Mouse (Mus musculus) lung, adult 2 months (tissue): Measurements from ENCODE around the gene Pnp. TPM values are rescaled to one million over a fixed set of nuclear protein-coding genes. Genes with fewer than 3 reads are reported as not detected.
"Not testable (repeated sequence)": the region's sequence is repeated elsewhere in the genome, so short reads cannot be mapped to it uniquely, and the experiment has no call there.

Experiments used
- DNase-seq: peaks from one replicate; pipeline ENCODE4 v3.0.0; 2022
- H3K4me1 ChIP-seq: fragments of 200-500 bp; 2 replicates; pipeline ENCODE4 v1.6.1; 2011; ENCODE audit warnings: low read length; ENCODE audit not compliant: control insufficient read depth, insufficient read depth
- H3K4me3 ChIP-seq: fragments of 200-500 bp; replicated peaks from 2 replicates; pipeline ENCODE3; 2011; ENCODE audit warnings: low read depth, mild to moderate bottlenecking, control low read depth, low read length; ENCODE audit errors: extremely low read depth
- CTCF ChIP-seq: fragments of 200-500 bp; IDR thresholded peaks from 2 replicates; pipeline ENCODE4 v1.5.1; 2011; ENCODE audit warnings: mild to moderate bottlenecking, low read length, control low read depth; ENCODE audit not compliant: insufficient read depth
- POLR2A ChIP-seq: fragments of 200-500 bp; IDR thresholded peaks from 2 replicates; pipeline ENCODE4 v1.6.1; 2011; ENCODE audit warnings: low read depth, mild to moderate bottlenecking, control low read depth, low read length, borderline replicate concordance; ENCODE audit errors: extremely low read depth
- whole genome bisulfite sequencing: fragments of 180-500 bp; shearing (Covaris S2); methylation state at CpG from one replicate; pipeline ENCODE4 v1.1.7; 2018; 5-methylcytosine and 5-hydroxymethylcytosine counted together
- polyA plus RNA-seq: library from polyadenylated mRNA; depleted of rRNA; stranded (reverse); fragments of >200 nt; gene quantifications from 2 replicates; pipeline ENCODE4 v1.2.3, GENCODE M21; 2012

Gene Pnp
- polyA plus RNA-seq, 1 experiment = 35.3 TPM

GRCm38 (mm10) chr14:50955487-50955886 lies 24.6 kb downstream of the Pnp start:
- Histone ChIP-seq H3K4me1 (peaks cover 2% of the 10 kb centered on the region; the same call in 1 of the 2 replicates), H3K4me3 (no peak overlapping the region)
- TF ChIP-seq POLR2A (no peak), CTCF (no peak)
- DNase-seq = no peak
- 62% methylated on average over 10 of the region's 10 CpGs for WGBS

DNA sequence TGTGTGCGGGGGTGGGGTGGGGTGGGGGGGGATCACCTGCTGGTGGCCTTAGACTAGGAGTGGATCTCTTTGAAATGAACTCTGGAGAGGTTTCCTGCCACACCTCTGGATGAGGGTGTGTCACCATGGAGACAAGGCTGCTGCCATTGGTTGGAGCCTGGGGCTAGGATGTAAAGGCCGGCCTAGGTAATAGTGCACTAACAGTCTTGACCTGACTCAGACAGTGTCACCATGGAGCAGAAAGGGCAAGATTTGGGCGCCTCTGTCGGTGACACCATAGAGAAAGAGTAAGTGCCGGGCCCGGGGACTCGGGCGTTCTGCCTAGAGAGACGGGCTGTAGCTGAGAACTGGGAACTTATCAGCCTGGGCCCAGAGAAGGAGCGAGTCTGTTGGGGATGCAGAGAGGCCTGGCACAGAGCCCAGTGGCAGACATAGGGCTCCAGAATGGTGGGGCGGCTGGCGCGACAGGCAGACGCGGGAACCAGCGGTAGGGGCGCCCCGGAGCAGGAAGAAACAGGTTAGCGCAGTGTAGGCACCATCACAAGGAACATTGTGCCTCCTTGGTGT lies 25.1 kb downstream of the Pnp start, which contains the start of gene Pnp2:
TSS of gene Pnp2 (plus strand) at position 51 of the 567 bp plus-strand sequence.
- peak within 1 kb of the TSS; percentile 2 for H3K4me3 ChIP-seq
- DNase-seq = peak; percentile 58
- 7% methylated on average over 19 of the region's 19 CpGs for WGBS
- not testable (repeated sequence) for H3K4me1 ChIP-seq

DNA sequence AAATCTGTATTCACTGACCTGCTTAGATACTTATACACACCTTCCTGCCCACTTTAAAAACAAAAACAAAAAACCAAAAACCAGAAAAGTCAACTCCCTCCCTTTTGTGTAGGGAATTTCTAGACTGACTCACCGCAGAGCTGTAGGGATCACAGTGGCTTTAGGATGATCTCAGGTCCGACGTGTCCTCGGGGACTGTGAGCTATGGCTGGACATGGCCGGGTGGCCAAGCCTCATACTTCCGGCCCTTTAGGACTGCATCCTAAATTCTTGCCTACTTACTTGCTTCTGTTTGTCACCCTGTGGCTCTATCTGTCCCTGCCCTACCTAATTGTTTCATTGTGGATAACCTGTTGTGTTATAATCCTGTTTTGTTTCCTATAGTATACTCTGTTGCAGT lies 25.8 kb downstream of the Pnp start:
- 85% methylated on average over 6 of the region's 6 CpGs for WGBS
- H3K4me3 ChIP-seq, H3K4me1 ChIP-seq, DNase-seq: not testable (repeated sequence)

DNA sequence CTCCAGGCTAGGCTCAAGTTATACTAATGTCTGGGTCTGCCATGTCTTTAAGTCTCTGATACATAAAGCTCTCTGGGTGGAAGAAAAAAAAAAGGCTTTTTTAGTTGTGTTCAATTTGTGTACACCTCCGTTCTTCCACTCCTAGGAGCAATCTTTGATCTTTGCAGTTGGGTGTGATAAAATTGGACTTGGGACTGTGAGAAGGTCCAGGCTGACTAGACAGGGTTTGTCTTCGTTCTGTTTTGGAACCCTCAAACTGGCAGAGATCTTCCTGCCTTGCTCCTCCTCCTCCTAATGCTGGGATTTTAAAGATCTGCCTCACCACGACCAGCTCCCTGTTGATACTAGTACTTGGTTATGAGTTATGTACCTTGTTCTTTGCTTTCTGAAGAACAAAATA lies 26.3 kb downstream of the Pnp start:
- not testable (repeated sequence) for H3K4me1 ChIP-seq, DNase-seq, H3K4me3 ChIP-seq
- 53% methylated on average over 3 of the region's 3 CpGs for WGBS

DNA sequence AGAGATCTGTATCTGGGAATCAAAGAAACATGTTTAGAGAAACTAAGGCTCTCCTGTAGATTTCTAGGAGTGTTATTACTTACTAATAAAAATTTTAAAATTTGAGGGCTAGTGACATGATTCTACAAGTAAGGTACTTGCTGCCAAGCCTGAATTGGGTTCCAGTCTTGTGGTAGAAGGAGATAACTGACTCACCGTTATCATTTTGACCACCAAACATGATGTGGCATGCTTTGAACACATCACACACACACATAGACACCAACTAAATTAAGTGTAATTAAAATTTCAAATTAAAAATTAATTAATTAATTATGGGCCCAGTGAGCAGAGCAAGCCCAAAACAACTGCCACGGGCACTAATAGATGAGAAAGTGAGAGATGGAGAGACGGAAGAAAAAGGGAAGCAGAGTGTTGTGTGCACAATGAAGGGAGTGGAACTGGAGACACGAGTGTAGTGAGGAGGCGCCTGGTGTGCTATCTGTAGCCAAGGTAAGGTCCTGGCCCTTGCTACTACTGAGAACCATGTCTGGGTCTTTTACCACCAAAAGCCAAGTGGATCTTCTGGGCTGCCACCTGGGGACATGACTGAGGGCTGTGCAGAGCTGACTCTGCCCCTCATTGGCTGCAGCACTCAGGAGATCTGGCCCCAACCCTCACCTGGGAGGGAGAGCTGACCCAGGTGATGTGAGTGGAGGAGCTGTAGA lies 27.6 kb downstream of the Pnp start:
- H3K4me1 ChIP-seq, H3K4me3 ChIP-seq, DNase-seq: not testable (repeated sequence)
- WGBS = 91% methylated on average over 5 of the region's 5 CpGs

DNA sequence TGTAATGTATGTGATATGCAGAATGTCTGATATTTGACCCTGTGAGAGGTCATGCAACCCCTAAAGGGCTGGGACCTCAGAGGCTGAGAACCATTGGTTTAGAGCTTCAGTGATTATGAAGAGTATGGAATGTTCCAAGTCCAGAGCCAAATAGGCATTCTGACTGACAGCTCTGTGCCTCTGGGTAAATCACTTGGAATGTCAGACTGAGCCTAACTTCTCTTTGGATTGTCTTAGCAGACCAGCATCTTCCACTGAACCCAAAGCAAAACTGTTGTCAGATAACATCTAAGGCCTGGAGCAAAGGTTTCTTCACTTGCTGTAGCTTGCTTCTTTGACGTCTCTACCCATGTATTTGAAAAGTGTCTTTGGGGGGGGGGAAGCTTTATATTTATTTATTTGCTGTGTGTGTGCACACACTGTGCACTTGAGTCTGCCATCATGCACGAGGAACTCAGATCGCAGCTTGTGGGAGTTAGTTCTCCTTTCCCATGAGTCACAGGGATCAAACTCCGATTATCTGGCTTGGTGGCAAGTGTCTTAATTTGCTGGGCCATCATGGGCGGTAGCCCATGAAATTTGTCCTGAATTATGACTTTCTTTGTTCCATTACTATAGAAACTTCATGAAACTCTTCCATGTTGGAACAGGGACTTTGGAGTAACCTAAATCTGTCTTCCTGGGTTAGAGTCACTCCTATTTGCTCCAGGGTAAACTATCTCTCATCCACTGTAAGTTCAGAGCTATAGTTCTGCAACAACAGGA lies 37.5 kb downstream of the Pnp start:
- WGBS = 87% methylated on average over 5 of the region's 5 CpGs
- H3K4me3 ChIP-seq = no peak overlapping the region
- TF ChIP-seq CTCF = no peak
- no peak for TF ChIP-seq POLR2A
- no peak for DNase-seq
- H3K4me1 ChIP-seq = no peaks in the 10 kb centered on the region; the same call in 1 of the 2 replicates

DNA sequence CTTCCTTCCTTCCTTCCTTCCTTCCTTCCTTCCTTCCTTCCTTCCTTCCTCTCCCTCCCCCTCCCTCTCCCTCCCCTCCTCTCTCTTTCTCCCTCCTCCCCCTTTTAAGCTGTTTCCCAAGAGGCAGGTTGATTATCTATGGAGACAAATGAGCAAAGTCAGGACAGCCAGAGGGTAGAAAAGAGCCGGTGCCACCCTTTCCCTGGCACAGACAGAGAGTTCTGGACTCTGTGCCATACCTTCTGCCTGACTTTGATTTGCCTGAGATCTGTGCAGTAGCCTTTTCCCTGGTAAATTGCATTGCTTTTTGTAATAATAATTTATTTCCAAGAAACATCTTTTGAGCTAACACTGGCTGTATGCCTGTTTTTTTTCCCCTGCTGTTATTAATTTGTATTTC lies 38.2 kb downstream of the Pnp start:
- TF ChIP-seq POLR2A = no peak
- TF ChIP-seq CTCF = no peak
- DNase-seq = no peak
- WGBS = 19% methylated on average over 1 of the region's 1 CpGs
- Histone ChIP-seq H3K4me1 (no peaks in the 10 kb centered on the region; the same call in 1 of the 2 replicates), H3K4me3 (no peak overlapping the region)

GRCm38 (mm10) chr14:50969558-50970544 lies 39.0 kb downstream of the Pnp start:
- H3K4me1 ChIP-seq = no peaks in the 10 kb centered on the region; the same call in 1 of the 2 replicates
- no peak for DNase-seq
- no peak for TF ChIP-seq POLR2A
- no peak for TF ChIP-seq CTCF
- no peak overlapping the region for H3K4me3 ChIP-seq
- WGBS = 28% methylated on average over 12 of the region's 12 CpGs

DNA sequence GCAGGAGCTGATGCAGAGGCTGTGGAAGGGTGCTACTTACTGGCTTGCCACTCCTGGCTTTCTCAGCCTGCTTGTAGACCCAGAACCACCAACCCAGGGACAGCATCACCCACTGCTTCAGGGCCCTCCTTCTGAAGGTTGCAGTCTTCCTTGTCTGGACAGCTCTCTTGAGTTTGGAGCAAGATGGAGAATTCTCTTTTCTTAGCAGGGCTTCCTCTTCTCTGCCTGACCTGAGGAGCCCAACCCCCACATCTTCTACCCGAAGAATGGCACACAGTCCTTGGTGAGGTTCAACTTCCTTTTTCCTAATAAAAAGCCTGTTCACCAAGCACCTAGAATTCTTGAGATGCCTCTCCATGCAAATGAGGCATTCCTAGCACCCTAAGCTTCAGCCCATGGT lies 39.9 kb downstream of the Pnp start:
- no peak for DNase-seq
- 35% methylated on average over 1 of the region's 1 CpGs for WGBS
- TF ChIP-seq CTCF (no peak), POLR2A (no peak)
- Histone ChIP-seq H3K4me3 (no peak overlapping the region), H3K4me1 (no peaks in the 10 kb centered on the region; the same call in 1 of the 2 replicates)

DNA sequence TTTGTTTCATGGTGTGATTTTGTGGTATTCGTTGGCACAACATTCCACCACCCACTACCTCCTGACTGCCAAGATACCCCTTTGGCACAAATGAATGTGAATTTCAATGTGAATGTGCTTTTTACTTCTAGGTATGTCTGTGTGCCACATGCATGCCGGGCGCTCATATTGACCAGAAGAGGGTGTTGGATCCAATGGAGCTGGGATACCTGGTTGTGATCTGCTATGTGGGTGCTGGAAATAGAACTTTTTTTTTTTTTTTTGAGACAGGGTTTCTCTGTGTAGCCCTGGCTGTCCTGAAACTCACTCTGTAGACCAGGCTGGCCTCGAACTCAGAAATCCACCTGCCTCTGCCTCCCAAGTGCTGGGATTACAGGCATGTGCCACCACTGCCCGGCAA lies 42.2 kb downstream of the Pnp start:
- 91% methylated on average over 5 of the region's 5 CpGs for WGBS
- not testable (repeated sequence) for H3K4me1 ChIP-seq, DNase-seq, H3K4me3 ChIP-seq
